Mouse (Mus musculus) cortical plate, adult 2 months (tissue): ENCODE measurements around the gene Gse1.

Experiments
- CTCF ChIP-seq: fragments of 200-500 bp; IDR thresholded peaks from 2 replicates; pipeline ENCODE4 v1.5.1; 2011; ENCODE audit warnings: mild to moderate bottlenecking, control low read depth, low read length; ENCODE audit not compliant: insufficient read depth; ENCODE audit errors: extremely low read depth
- POLR2A ChIP-seq: fragments of 200-500 bp; IDR thresholded peaks from 2 replicates; pipeline ENCODE4 v1.6.1; 2011; ENCODE audit warnings: mild to moderate bottlenecking, low read length, control low read depth; ENCODE audit not compliant: insufficient read depth; ENCODE audit errors: extremely low read depth

GRCm38 (mm10) chr8:120192118-120192517, 36.1 kb upstream of the Gse1 start:
- TF ChIP-seq CTCF: no peak
- no peak for TF ChIP-seq POLR2A
